Mouse (Mus musculus) cortical plate, adult 2 months (tissue): ENCODE measurements around the gene Olig2. TPM values are rescaled to one million over a fixed set of nuclear protein-coding genes. Genes with fewer than 3 reads are reported as not detected.

ENCODE experiments used
- H3K27ac ChIP-seq: fragments of 200-500 bp; 2 replicates; pipeline ENCODE4 v1.5.1; 2012; ENCODE audit warnings: low read length, control low read depth, inconsistent platforms; ENCODE audit not compliant: insufficient read depth
- H3K4me1 ChIP-seq: fragments of 200-500 bp; 2 replicates; pipeline ENCODE4 v1.6.1; 2011; ENCODE audit warnings: low read length; ENCODE audit not compliant: control insufficient read depth, insufficient read depth
- H3K4me3 ChIP-seq: fragments of 200-500 bp; 2 replicates; pipeline ENCODE4 v1.5.1; 2011; ENCODE audit warnings: mild to moderate bottlenecking, low read length, control low read depth; ENCODE audit not compliant: insufficient read depth
- CTCF ChIP-seq: fragments of 200-500 bp; IDR thresholded peaks from 2 replicates; pipeline ENCODE4 v1.5.1; 2011; ENCODE audit warnings: mild to moderate bottlenecking, control low read depth, low read length; ENCODE audit not compliant: insufficient read depth; ENCODE audit errors: extremely low read depth
- POLR2A ChIP-seq: fragments of 200-500 bp; IDR thresholded peaks from 2 replicates; pipeline ENCODE4 v1.6.1; 2011; ENCODE audit warnings: mild to moderate bottlenecking, low read length, control low read depth; ENCODE audit not compliant: insufficient read depth; ENCODE audit errors: extremely low read depth
- polyA plus RNA-seq: library from polyadenylated mRNA; depleted of rRNA; stranded (reverse); fragments of >200 nt; gene quantifications from 2 replicates; pipeline ENCODE4 v1.2.3, GENCODE M21; 2012

Olig2 gene
- polyA plus RNA-seq, 1 experiment, result 37.9 TPM

DNA sequence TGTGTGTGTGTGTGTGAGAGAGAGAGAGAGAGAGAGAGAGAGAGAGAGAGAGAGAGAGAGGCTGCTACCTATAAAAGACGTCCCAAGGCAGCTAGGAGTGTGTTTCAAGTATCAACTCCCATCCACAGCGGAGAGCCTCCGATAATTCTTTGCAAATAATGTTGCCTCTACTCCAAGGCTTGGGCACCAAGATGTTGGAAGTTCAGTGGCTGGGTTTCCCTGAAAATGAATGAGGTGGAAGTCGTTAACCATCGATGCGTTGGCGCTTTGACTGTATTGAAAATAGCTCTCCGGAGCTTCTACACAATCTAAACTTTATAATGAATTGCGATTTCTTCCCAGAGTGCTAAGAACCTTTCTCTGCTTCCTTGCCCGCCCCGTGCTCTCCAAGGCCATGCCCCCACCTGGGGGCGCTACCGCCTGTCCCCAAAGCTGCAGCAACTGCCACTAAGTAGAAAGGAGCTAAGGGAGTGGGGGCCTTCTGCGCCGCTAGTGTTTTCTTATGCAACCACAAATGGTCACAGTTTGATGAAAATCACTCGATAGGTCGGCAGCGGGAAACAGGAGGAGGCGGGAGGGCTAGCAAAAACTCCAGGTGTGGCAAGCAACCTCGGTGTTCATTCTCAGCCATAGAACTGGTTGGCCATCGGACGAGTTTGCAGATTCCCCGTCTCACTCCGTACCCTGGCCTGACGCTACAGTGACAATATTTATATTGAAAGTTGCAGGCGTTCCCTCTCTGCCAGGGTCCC lies 600 bp upstream of the Olig2 start:
- TF ChIP-seq POLR2A, result no peak
- TF ChIP-seq CTCF, result 0 out of 2 replicates have a peak, but pooled peaks have one; percentile 4
- Histone ChIP-seq H3K4me1 (no peaks in the 10 kb centered on the region), H3K27ac (peak overlapping the region; percentile 24; the same call in 1 of the 2 replicates), H3K4me3 (peak overlapping the region; percentile 31)

DNA sequence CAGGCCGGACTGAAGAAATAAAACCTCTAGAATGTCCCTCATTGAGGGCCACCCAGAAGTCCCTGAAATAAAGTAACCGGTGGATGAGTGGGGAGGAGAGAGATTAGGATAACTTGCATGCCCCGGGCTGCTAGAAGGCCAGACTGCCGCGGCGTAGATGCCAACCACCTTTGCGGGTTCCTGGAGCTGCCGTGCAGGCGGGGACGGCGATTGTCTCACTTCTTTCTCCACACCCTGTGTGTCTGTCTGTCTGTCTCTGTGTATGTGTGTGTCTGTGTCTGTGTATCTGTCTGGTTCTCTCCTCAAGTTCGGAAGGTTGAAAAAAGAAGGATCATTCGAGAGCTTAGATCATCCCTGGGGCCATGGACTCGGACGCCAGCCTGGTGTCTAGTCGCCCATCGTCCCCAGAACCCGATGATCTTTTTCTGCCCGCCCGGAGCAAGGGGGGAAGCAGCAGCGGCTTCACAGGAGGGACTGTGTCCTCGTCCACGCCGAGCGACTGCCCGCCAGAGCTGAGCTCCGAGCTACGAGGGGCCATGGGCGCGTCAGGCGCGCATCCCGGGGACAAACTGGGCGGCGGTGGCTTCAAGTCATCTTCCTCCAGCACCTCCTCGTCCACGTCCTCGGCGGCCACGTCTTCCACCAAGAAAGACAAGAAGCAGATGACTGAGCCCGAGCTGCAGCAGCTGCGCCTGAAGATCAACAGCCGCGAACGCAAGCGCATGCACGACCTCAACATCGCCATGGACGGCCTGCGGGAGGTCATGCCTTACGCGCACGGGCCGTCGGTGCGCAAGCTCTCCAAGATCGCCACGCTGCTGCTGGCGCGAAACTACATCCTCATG lies 1.0 kb downstream of the Olig2 start:
- TF ChIP-seq POLR2A, result no peak
- TF ChIP-seq CTCF, result no peak
- Histone ChIP-seq H3K4me1 (no peaks in the 10 kb centered on the region), H3K27ac (peak overlapping the region; percentile 85), H3K4me3 (peak overlapping the region; percentile 31)

DNA sequence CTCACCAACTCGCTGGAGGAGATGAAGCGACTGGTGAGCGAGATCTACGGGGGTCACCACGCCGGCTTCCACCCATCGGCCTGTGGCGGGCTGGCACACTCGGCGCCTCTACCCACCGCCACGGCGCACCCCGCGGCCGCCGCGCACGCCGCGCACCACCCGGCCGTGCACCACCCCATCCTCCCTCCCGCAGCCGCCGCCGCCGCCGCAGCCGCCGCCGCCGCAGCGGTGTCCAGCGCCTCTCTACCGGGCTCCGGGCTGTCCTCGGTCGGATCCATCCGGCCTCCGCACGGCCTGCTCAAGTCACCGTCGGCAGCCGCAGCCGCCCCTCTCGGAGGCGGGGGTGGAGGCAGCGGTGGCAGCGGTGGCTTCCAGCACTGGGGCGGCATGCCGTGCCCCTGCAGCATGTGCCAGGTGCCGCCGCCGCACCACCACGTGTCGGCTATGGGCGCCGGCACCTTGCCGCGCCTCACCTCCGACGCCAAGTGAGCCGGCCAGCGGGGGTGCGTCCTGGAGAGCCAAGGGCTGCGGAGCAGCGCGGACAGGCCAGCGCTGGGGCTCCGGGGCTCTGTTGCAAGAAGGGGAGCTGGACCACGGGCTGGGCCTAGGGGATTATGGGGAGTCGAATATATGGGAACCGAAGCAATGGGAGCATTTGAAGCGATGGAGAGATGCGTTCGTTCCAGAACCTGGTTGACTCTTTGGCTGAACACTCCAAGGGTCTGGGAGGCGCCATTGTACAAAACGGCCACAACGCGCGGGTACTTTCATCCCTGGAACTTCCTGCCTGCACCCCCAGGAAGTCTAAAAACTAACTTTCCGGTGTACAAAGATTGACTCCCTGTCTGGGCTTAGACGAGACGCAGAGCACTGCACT lies 1.9 kb downstream of the Olig2 start:
- no peak overlapping the region; the same call in 1 of the 2 replicates for H3K27ac ChIP-seq
- peak overlapping the region; percentile 31 for H3K4me3 ChIP-seq
- H3K4me1 ChIP-seq, result no peaks in the 10 kb centered on the region
- TF ChIP-seq POLR2A (no peak), CTCF (no peak)

DNA sequence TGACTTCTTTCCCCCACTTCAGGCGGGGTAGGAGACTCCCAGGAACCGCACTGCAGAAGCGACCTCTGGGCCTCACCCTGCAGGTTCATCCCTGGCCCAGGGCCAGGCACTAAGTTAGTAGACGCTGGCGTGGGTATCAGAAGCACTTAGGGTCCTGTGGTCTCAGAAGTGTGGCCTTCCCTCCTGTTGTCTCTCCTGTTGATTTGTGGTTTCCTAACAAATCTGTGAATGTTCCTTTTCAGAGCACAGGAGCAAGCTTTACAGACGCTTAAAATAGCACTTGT lies 2.4 kb downstream of the Olig2 start:
- H3K4me1 ChIP-seq, result no peaks in the 10 kb centered on the region
- TF ChIP-seq POLR2A (no peak), CTCF (no peak)
- peak overlapping the region; percentile 27 for H3K4me3 ChIP-seq
- no peak overlapping the region for H3K27ac ChIP-seq

DNA sequence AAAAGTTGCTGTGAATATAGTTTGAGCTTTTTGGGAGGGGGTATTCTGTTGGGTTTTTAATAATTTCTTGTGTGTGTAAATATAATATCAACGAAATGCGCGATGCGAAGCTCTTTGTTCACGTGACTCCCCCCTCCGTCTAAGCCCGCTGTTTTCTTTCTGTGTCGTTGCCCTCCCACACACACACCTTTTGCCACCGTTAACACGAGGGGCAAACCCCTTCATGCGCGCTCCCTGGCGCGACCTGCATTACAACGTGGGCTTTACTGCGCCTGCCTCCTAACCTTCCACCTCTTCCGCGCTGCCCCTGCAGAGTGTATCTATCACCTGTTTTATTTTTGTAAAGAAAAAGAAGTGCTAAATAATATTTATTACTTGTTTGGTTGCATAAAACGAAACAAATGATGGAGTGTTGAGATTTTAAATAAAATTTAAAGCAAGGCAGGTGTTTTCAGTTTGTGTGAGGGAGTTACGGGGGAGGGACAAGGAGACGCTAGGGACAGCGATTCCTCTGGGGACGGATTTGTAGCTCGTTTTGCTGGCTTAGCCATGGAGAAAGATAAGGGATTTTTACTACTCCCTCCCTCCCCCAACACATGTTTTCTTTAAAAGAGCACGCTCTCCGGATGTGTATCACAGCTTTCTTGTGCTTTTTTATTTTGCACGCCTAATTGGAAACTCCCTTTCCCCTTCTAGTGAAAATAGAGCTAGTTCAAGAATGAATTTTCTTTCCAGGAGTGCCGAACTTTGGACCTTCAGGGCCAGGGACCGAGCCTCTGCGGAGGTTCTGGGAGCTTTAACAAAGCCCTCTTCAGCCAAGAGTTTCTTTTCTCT lies 3.2 kb downstream of the Olig2 start:
- Histone ChIP-seq H3K4me3 (peak overlapping the region; percentile 27; the same call in 1 of the 2 replicates), H3K4me1 (no peaks in the 10 kb centered on the region), H3K27ac (no peak overlapping the region)
- TF ChIP-seq POLR2A, result no peak
- TF ChIP-seq CTCF, result no peak

DNA sequence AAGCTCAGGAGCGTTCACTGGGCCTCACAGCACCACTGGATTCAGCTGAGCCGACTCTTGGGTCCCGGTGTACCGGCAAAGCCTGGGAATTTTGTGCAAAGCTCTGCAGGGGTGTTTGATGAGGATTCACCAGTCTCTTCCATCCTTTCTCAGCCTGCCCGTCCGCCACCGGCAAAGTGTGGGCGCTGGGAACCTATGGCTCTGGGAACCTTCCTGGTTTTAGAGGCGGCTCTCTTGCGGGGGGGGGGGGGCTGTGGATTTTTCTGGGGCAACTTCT lies 3.8 kb downstream of the Olig2 start:
- H3K4me1 ChIP-seq, result no peaks in the 10 kb centered on the region
- H3K4me3 ChIP-seq, result peak overlapping the region; percentile 27; the same call in 1 of the 2 replicates
- TF ChIP-seq POLR2A (no peak), CTCF (no peak)
- H3K27ac ChIP-seq, result no peak overlapping the region

DNA sequence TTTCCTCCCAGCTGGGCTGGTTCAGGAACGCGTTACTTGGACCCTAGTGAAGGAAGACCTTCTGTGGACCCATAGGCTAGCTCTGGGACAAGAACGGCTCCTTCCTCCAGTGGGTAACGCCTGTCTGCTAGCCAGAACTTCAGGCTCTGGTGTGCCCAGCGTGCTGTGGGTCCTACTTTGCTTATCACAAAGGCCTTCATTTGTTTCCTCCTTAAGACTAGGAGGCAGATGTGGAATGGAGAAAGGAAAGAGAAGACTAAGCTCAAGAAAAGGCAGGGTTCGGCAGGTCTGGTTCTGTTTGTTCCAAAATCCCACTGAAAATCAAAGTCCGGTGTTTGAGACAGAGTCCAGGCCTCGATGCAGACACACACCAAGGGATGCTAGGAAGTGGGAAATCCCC lies 4.4 kb downstream of the Olig2 start:
- H3K4me1 ChIP-seq, result no peaks in the 10 kb centered on the region
- TF ChIP-seq CTCF, result no peak
- H3K27ac ChIP-seq, result no peak overlapping the region; the same call in 1 of the 2 replicates
- peak overlapping the region; percentile 15 for H3K4me3 ChIP-seq

DNA sequence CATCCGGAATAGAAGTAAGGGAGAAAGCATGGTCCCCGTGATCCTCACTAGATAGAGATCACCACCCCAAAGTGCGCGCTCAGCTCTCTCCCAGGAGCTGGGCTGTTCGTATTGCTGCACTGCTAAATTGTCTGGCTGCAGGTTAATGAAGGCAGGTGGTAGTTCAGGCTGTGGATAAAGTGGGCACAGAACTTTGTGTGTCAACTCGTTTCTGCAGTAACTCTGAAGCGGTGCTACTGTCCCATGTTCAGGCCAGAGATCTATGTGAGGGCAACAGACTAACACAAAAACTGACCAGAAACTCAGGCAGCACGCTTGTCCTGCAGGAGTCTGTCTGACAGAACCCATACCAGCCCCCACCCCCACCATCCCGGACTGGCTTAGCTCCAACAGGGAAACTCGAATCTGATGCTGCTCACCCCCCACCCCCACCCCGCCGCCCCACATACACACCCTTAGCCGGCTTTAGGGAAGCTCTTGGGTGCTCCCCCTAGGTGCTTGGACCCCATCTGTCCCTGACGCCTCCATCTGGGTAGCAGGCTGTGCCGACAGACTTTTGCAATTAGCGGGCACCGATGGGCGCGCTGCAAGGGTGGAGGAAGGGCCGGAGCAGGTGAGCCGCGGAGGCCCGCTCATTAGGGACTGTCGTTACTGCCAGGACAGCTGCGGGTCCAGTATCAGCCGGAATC lies 6.7 kb downstream of the Olig2 start:
- H3K4me1 ChIP-seq, result no peaks in the 10 kb centered on the region
- no peak overlapping the region for H3K4me3 ChIP-seq
- TF ChIP-seq CTCF (no peak), POLR2A (no peak)
- H3K27ac ChIP-seq, result no peak overlapping the region
